Mouse (Mus musculus) retina, embryonic 14.5 days (tissue): ENCODE measurements around the gene Gtf2i.
"Not testable (repeated sequence)": the region's sequence is repeated elsewhere in the genome, so short reads cannot be mapped to it uniquely, and the experiment has no call there.

Source experiments
- DNase-seq: peaks from one replicate; pipeline ENCODE4 v3.0.0-alpha.2; 2015; ENCODE audit warnings: low spot score

Gtf2i gene

GRCm38 (mm10) chr5:134314688-134315622 lies at the start of gene Gtf2i:
TSS of gene Gtf2i (minus strand) at chr5:134314760.
- peak; percentile 96 for DNase-seq

GRCm38 (mm10) chr5:134359101-134359500 lies 44.5 kb upstream of the Gtf2i start:
- DNase-seq: no peak

- DNase-seq: not testable (repeated sequence)
These were observed 40.8 kb upstream of the Gtf2i start for GRCm38 (mm10) chr5:134355372-134355771.

GRCm38 (mm10) chr5:134353117-134353516 lies 38.6 kb upstream of the Gtf2i start:
- DNase-seq: no peak

GRCm38 (mm10) chr5:134352527-134353001 lies 38.0 kb upstream of the Gtf2i start:
- no peak for DNase-seq

GRCm38 (mm10) chr5:134350660-134351059 lies 36.1 kb upstream of the Gtf2i start:
- DNase-seq: peak; percentile 45

- peak; percentile 34 for DNase-seq
These were observed 32.5 kb upstream of the Gtf2i start for GRCm38 (mm10) chr5:134347066-134347465.

- peak; percentile 52 for DNase-seq
These were observed 30.9 kb upstream of the Gtf2i start for GRCm38 (mm10) chr5:134345449-134345848.

- no peak for DNase-seq
These were observed 29.5 kb upstream of the Gtf2i start for GRCm38 (mm10) chr5:134344076-134344475.

GRCm38 (mm10) chr5:134343530-134343929 lies 29.0 kb upstream of the Gtf2i start:
- not testable (repeated sequence) for DNase-seq

GRCm38 (mm10) chr5:134342503-134343205 lies 28.1 kb upstream of the Gtf2i start:
- no peak for DNase-seq

GRCm38 (mm10) chr5:134341721-134342120 lies 27.2 kb upstream of the Gtf2i start:
- DNase-seq: no peak

GRCm38 (mm10) chr5:134341321-134341720 lies 26.8 kb upstream of the Gtf2i start:
- DNase-seq: peak; percentile 70

- DNase-seq: no peak
These were observed 25.6 kb upstream of the Gtf2i start for GRCm38 (mm10) chr5:134340101-134340522.

- not testable (repeated sequence) for DNase-seq
These were observed 22.5 kb upstream of the Gtf2i start for GRCm38 (mm10) chr5:134337012-134337411.

GRCm38 (mm10) chr5:134332743-134333142 lies 18.2 kb upstream of the Gtf2i start:
- no peak for DNase-seq

GRCm38 (mm10) chr5:134330082-134330481 lies 15.5 kb upstream of the Gtf2i start:
- DNase-seq: no peak

GRCm38 (mm10) chr5:134329311-134329710 lies 14.8 kb upstream of the Gtf2i start:
- peak; percentile 50 for DNase-seq

GRCm38 (mm10) chr5:134328482-134329001 lies 14.0 kb upstream of the Gtf2i start:
- no peak for DNase-seq

- DNase-seq: no peak
These were observed 11.5 kb upstream of the Gtf2i start for GRCm38 (mm10) chr5:134325856-134326566.

GRCm38 (mm10) chr5:134323869-134324268 lies 9.3 kb upstream of the Gtf2i start:
- no peak for DNase-seq

- no peak for DNase-seq
These were observed 8.8 kb upstream of the Gtf2i start for GRCm38 (mm10) chr5:134323311-134323710.
